Mouse (Mus musculus): ENCODE measurements around the gene Mon1b. TPM values are rescaled to one million over a fixed set of nuclear protein-coding genes. Genes with fewer than 3 reads are reported as not detected.

The Mon1b gene
- polyA plus RNA-seq, 1 experiment from 2014 or later = 13.2 TPM

GRCm38 (mm10) chr8:113653151-113653550 lies 17.8 kb downstream of the Mon1b start:
- Histone ChIP-seq H3K4me3 (no peak overlapping the region), H3K27ac (replicated peaks) (no peak overlapping the region), H3K4me2 (no peak overlapping the region), H3K36me3 (no peaks in the 10 kb centered on the region), H3K27me3 (no peaks in the 10 kb centered on the region), H3K9me3 (no peaks in the 10 kb centered on the region), H3K9ac (no peak overlapping the region), H3K4me1 (replicated peaks) (no peaks in the 10 kb centered on the region)
- no peak for ATAC-seq (ENCODE audit: low FRiP score, low read depth)
- 58% methylated on average over 4 of the region's 4 CpGs for WGBS

GRCm38 (mm10) chr8:113656154-113656553 lies 20.8 kb downstream of the Mon1b start:
- WGBS = 93% methylated on average over 5 of the region's 5 CpGs

DNA sequence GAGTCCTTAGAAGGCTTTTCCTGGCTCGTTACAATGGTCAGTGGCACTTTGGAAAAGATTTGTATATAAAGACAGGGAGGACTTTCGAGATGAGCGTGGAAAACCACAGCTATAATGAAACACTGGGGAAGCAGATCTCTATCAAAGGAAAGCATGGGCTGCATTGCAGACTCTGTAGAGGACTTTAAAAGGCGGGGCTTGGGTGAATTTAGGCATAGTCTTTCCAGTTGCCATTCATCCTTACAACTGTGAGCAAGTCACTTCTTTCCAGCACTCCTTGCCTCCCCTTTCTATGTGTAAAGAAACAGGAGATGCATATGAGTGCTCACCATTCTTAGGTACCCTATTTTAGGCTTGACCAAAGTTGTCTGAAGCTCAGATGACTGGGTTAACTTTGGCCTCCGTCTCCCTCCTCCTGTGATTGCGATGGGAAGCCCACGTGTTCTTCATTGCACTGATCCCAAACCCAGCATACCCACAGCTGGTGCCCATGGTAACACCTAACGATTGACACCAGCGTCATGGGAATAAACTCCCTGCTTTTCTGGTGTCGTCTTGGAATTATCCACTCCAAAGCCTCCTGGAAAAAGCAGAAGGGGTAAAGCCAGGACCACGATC lies 21.4 kb downstream of the Mon1b start:
- H3K27ac ChIP-seq (replicated peaks) = no peak overlapping the region
- H3K36me3 ChIP-seq = no peaks in the 10 kb centered on the region
- no peak overlapping the region for H3K4me3 ChIP-seq
- H3K27me3 ChIP-seq = no peaks in the 10 kb centered on the region
- no peak overlapping the region for H3K4me2 ChIP-seq
- 75% methylated on average over 11 of the region's 11 CpGs for WGBS
- H3K9me3 ChIP-seq = no peaks in the 10 kb centered on the region
- no peaks in the 10 kb centered on the region for H3K4me1 ChIP-seq (replicated peaks)
- ATAC-seq (ENCODE audit: low FRiP score, low read depth) = no peak
- H3K9ac ChIP-seq = no peak overlapping the region

More at GRCm38 (mm10) chr8:113656154-113656553, 20.8 kb downstream of the Mon1b start:
- no peak overlapping the region for H3K27ac ChIP-seq (replicated peaks)
- H3K4me1 ChIP-seq (replicated peaks) = no peaks in the 10 kb centered on the region
- no peaks in the 10 kb centered on the region for H3K9me3 ChIP-seq
- H3K36me3 ChIP-seq = no peaks in the 10 kb centered on the region
- no peak overlapping the region for H3K9ac ChIP-seq
- no peak overlapping the region for H3K4me2 ChIP-seq
- H3K27me3 ChIP-seq = no peaks in the 10 kb centered on the region
- H3K4me3 ChIP-seq = no peak overlapping the region
- ATAC-seq (ENCODE audit: low FRiP score, low read depth) = no peak

DNA sequence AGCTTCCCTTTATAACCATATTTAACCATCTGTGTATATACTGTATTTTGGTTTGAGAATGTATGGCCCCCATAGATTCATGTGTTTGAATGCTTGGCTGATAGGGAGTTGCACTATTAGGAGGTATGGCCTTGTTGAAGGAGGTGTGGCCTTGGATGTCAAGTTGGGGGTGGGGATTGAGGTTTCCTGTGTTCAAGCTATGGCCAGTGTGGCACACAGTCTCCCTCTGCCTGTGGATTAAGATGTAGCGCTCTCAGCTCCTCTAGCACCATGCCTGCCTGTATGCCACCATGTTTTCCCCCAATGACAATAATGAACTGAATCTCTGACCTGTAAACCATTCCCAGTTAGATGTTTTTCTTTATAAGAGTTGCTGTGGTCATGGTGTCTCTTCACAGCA lies 24.7 kb downstream of the Mon1b start:
- Histone ChIP-seq H3K4me1 (replicated peaks) (no peaks in the 10 kb centered on the region), H3K4me2 (no peak overlapping the region), H3K9ac (no peak overlapping the region), H3K4me3 (no peak overlapping the region), H3K27ac (replicated peaks) (no peak overlapping the region), H3K36me3 (no peaks in the 10 kb centered on the region), H3K27me3 (no peaks in the 10 kb centered on the region), H3K9me3 (no peaks in the 10 kb centered on the region)
- no peak for ATAC-seq (ENCODE audit: low FRiP score, low read depth)
- WGBS = 93% methylated on average over 1 of the region's 1 CpGs

DNA sequence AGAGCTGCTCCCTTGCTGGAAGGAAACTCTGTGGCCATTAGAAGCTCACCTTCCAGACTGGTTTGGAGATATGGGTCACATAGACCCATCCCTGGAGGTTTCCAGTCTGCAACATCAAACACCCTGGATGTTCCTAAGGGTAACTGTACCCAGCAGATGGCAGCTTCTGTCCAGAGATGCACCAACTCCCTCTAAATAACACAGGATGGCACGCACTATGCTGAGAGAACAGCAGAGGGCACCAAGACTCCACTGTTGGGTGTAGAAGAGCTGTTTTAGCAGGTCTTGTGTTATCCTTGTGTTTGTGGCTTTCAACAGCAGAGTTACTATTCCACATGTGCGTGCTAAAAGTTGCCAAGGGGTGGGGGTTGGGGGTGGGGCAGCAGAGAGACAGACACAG lies 29.2 kb downstream of the Mon1b start:
- H3K27ac ChIP-seq (replicated peaks) = no peak overlapping the region
- peak; percentile 93 for ATAC-seq (ENCODE audit: low FRiP score, low read depth)
- no peak overlapping the region for H3K4me2 ChIP-seq
- no peak overlapping the region for H3K4me3 ChIP-seq
- no peaks in the 10 kb centered on the region for H3K36me3 ChIP-seq
- no peaks in the 10 kb centered on the region for H3K4me1 ChIP-seq (replicated peaks)
- H3K27me3 ChIP-seq = no peaks in the 10 kb centered on the region
- H3K9me3 ChIP-seq = no peaks in the 10 kb centered on the region
- H3K9ac ChIP-seq = no peak overlapping the region
- 3% methylated on average over 2 of the region's 2 CpGs for WGBS

DNA sequence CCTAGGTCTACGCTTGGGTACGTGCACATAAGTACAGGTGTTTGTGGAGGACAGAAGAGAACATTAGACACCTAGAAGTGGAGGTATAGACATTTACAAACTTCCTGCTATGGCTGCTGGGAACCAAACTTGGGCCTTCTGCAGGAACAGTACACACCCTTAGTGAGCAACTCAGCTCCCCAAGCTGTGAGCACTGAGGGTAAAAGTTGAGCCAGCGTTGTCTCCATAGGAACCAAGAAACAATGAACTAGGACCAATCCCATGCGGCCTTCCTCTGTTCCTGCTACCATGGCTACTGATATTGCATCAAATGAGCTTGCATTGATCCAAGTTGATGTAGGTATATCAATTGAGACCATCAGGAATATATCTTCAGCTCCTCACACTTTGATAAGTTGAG lies 29.6 kb downstream of the Mon1b start:
- WGBS = 47% methylated on average over 4 of the region's 4 CpGs
- ATAC-seq (ENCODE audit: low FRiP score, low read depth) = peak; percentile 19; the same call in 1 of the 2 replicates

DNA sequence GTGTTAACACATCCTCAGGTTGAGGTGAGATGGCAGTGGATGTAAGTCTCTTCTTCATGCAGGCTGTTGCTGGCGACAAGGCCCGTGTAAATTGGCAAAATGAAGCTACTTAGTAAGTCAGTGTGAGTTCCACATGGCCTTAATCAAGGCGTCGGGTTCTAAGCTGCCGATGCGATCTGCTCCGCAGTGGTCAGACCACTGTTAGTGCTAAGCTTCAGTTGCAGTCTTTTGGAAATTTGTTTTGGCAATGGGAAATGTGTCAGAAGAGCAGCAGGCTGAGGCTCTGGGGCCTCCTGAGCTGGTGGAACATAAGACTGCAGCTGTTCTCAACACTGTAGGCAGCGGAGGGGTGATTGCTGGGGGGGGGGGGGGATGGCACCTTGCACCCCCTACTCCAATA lies 30.6 kb downstream of the Mon1b start:
- 73% methylated on average over 8 of the region's 8 CpGs for WGBS
- no peaks in the 10 kb centered on the region for H3K9me3 ChIP-seq
- H3K36me3 ChIP-seq = no peaks in the 10 kb centered on the region
- H3K4me3 ChIP-seq = no peak overlapping the region
- H3K4me1 ChIP-seq (replicated peaks) = no peaks in the 10 kb centered on the region
- no peak overlapping the region for H3K4me2 ChIP-seq
- no peak for ATAC-seq (ENCODE audit: low FRiP score, low read depth)
- no peak overlapping the region for H3K27ac ChIP-seq (replicated peaks)
- H3K27me3 ChIP-seq = no peaks in the 10 kb centered on the region
- H3K9ac ChIP-seq = no peak overlapping the region

More for the DNA sequence above, 29.6 kb downstream of the Mon1b start:
- Histone ChIP-seq H3K4me1 (replicated peaks) (no peaks in the 10 kb centered on the region), H3K4me3 (no peak overlapping the region), H3K27ac (replicated peaks) (no peak overlapping the region), H3K9ac (no peak overlapping the region), H3K4me2 (no peak overlapping the region), H3K9me3 (no peaks in the 10 kb centered on the region), H3K27me3 (no peaks in the 10 kb centered on the region), H3K36me3 (no peaks in the 10 kb centered on the region)

DNA sequence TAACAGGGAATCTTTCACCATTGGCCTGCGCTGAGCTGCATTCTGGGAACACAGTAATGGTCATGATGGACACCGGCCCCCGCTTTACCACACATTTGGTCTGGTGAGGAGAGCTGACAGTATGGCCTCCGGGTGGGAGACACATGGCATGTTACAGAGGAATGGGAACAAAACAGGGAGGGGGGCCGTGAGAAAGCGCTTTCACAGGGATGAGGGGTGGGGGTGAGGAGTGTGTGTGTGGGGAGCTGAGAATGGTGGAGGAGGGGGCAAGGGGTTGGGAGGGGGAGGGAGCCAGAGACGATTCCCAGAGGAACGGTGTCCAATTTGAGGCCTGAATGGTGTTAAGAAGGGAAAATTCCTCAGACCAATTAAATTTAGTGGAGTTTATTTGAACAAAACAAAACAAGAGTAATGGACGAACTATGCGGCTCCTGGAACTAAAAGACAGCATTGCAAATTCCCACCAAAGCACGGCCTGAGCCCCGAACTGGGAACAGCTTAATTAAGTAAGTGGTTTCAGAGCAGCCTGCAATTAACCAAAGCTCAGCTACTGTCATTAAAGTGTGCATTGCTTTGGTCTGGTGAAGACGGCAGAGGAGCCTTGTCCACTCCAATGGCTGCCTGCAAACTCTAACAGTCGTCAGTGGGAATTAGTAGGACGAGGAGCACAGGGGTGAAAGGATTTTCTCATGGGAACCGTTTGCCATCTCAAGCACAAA lies 31.5 kb downstream of the Mon1b start:
- Histone ChIP-seq H3K4me2 (no peak overlapping the region), H3K9ac (no peak overlapping the region), H3K27me3 (no peaks in the 10 kb centered on the region), H3K36me3 (no peaks in the 10 kb centered on the region), H3K4me3 (no peak overlapping the region), H3K27ac (replicated peaks) (no peak overlapping the region), H3K9me3 (no peaks in the 10 kb centered on the region), H3K4me1 (replicated peaks) (no peaks in the 10 kb centered on the region)
- ATAC-seq (ENCODE audit: low FRiP score, low read depth) = no peak
- 72% methylated on average over 16 of the region's 16 CpGs for WGBS

DNA sequence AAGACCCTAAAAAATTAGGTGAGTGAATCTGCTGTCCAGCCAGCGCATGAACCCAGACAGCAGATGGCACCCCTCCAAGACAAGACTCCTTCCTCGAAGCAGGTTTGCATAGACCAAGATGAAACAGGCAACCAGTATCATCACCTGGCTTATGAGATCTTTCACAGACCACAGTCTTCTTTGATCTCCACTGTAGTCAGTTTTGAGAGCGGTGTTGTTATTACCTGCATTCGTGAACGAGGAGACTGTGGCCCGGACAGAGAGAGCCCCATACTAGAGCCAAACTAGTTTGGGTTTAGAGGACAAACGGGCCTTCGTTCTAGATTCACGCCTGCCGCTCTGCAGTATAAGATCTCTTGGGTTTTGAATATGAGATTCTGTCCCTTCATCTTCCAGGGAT lies 34.5 kb downstream of the Mon1b start:
- Histone ChIP-seq H3K9me3 (no peaks in the 10 kb centered on the region), H3K27me3 (no peaks in the 10 kb centered on the region), H3K36me3 (no peaks in the 10 kb centered on the region), H3K4me3 (no peak overlapping the region), H3K4me1 (replicated peaks) (no peaks in the 10 kb centered on the region), H3K27ac (replicated peaks) (no peak overlapping the region), H3K4me2 (no peak overlapping the region), H3K9ac (no peak overlapping the region)
- ATAC-seq (ENCODE audit: low FRiP score, low read depth) = no peak
- 90% methylated on average over 10 of the region's 10 CpGs for WGBS

DNA sequence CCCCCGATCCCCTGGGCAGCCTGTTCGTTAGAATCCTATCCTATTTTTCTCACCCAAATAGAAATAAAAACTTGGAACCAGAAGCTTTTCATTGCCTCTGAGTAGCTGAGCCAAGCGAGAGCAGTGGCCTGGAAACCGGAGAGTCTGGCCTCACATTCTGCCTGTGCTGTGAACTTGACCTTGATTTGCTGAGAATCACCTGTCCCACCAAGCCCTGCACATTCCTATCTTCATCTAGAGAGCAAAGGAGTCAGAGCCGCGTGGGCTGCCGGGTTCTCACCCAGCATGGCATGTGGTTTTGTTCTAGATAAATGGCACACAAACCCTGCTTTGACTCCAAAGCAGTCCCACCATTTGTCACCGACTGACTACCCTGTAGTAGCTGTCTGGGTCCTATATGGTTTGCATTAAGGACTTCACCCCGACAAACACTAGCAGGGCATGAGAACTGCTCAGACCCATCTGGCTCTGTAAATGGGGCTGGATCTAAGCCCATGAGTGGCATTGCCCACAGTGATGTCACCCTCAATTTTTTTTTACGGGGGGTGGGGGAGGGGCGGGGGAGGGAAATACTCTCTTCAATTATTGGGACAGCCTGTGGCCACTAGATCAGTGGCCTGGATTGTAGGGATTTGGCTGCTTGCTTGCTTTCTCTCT lies 37.3 kb downstream of the Mon1b start:
- 64% methylated on average over 11 of the region's 11 CpGs for WGBS

GRCm38 (mm10) chr8:113673300-113673699 lies 37.9 kb downstream of the Mon1b start:
- Histone ChIP-seq H3K9ac (no peak overlapping the region), H3K27me3 (no peaks in the 10 kb centered on the region), H3K4me3 (no peak overlapping the region), H3K36me3 (no peaks in the 10 kb centered on the region), H3K4me1 (replicated peaks) (no peaks in the 10 kb centered on the region), H3K4me2 (no peak overlapping the region), H3K9me3 (no peaks in the 10 kb centered on the region), H3K27ac (replicated peaks) (0 out of 2 replicates have a peak overlapping the region, but pooled peaks have one; percentile 15)
- WGBS = 44% methylated on average over 3 of the region's 3 CpGs
- ATAC-seq (ENCODE audit: low FRiP score, low read depth) = no peak

More for the DNA sequence above, 37.3 kb downstream of the Mon1b start:
- H3K4me3 ChIP-seq = no peak overlapping the region
- no peaks in the 10 kb centered on the region for H3K4me1 ChIP-seq (replicated peaks)
- no peaks in the 10 kb centered on the region for H3K9me3 ChIP-seq
- no peaks in the 10 kb centered on the region for H3K36me3 ChIP-seq
- H3K27me3 ChIP-seq = no peaks in the 10 kb centered on the region
- no peak overlapping the region for H3K4me2 ChIP-seq
- peak; percentile 63 for ATAC-seq (ENCODE audit: low FRiP score, low read depth)
- no peak overlapping the region for H3K9ac ChIP-seq
- H3K27ac ChIP-seq (replicated peaks) = no peak overlapping the region

DNA sequence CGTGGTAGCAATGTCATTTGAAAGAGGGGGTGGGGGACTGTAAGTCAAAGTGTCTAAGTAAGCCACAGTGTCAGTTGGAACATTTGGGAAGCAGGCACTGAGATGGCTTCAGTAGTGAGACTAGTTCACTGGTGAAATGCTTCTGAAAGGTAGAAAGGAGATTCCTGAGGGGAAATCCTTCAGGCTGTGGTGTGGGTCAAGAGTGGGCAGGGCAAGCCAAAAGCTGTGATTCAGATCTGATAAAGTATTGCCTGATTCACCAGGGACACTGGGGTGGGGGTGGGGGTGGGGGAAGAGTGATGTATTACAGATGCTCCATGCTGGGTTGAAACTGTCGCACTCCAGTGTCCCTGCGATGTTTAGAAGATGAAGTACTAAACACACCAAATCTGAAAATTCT lies 39.2 kb downstream of the Mon1b start:
- Histone ChIP-seq H3K4me1 (replicated peaks) (no peaks in the 10 kb centered on the region), H3K36me3 (no peaks in the 10 kb centered on the region), H3K27ac (replicated peaks) (no peak overlapping the region), H3K9me3 (no peaks in the 10 kb centered on the region), H3K4me2 (no peak overlapping the region), H3K27me3 (no peaks in the 10 kb centered on the region), H3K9ac (no peak overlapping the region), H3K4me3 (no peak overlapping the region)
- WGBS = 87% methylated on average over 3 of the region's 3 CpGs
- no peak for ATAC-seq (ENCODE audit: low FRiP score, low read depth)

All from hindbrain, embryonic 15.5 days (tissue).